Mouse (Mus musculus): ENCODE measurements around the gene Dtx1.

Gene Dtx1

DNA sequence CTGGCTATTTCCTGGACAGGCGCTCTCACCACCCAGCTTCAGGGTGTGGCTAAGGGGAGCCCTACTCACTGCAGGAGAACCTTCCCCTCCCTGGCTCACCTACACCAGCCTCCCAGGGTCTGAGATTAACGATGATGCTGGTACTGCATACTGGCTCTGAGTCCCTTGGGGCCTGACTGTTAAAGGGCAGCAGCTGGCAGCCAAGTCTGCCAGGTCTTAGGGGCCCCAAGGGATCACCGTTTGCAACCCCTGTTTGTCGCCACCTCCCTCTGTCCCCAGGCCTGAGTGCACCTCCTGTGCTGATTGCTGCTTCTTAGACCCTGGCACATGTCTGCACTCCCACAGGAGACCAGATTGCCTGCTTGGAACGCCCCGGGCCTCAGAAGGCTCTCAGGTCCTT, 7.3 kb downstream of the Dtx1 start:
- DNase-seq (ENCODE audit: low spot score in 2 of 2) = no peak

GRCm38 (mm10) chr5:120703660-120704059, 8.1 kb downstream of the Dtx1 start:
- DNase-seq (ENCODE audit: low spot score in 2 of 2) = no peak

DNA sequence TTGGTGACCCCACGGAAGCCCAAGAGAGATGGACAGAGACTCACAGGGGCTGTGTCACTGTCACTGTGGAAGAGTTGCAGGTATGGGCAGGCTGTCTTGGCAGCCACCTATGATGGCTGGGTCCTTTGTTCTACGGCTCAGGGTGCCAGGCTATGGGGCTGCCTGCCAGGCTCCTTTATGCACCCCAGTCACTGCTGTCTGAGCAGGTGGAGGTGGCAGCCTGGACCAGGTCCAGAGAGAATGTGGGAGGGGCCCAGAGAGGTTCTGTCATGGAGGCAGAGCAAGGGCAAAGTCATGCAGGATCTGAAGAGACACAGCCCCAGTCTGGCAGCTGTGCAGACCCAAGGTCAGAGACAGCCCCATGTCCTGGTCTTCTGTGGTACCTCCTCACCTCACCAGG, 8.8 kb downstream of the Dtx1 start:
- DNase-seq (ENCODE audit: low spot score in 2 of 2) = no peak

DNA sequence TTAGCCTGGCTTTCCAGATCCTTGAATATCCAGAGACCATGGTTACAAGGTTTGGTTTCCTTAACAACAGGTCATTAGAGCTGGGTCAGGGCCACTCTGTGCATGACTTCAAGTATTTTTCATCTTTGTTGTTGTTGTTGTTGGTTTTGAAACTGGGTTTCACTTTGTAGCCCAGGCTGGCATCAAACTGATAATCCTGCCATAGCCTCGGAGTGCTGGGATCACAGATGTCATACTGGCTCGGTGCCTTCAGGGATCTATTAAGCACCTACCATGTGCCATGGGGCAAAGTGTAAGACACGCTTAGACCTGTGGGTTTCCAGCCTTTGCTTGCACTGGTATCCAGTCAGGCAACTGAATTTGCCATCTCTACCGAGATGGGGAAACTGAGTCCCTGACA, 9.3 kb downstream of the Dtx1 start:
- DNase-seq (ENCODE audit: low spot score in 2 of 2) = no peak

DNA sequence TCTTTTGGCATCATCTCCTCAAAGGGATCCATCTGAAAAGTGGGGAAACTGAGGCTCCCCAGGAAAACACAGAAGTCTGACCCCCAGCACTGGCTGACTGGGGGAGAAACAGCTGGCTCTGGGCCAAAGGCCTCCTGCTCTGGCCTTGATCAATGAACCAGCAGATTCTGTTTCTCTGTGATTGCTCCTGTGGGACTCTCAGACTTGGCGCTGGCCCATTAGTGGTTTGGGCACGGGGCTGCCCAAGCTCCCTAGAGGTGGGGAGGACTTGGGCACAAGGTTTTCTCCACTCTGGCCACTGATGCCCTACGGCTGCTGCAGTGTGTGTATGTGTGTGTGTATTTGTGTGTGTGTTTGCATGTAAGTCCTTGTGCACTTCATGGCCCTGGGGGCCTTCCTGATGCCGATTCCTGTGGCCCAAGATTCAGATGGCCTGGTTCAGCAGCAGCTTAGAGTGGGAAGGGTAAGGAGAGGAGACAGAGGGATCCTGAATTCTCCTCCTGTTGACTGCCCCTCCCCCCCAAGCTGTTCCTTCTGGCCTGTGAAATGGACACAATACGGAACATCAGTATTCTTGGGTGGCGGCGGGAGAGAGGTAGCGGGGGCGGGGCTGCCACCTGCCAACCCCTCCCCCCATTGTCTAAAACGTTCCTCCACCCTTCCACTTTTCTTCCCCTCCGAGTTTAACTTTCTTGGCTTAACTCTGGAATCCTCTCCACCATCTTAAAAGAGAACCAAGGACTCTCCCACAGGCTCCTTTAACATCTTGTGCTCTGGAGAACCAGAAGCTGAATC, 10.5 kb downstream of the Dtx1 start:
- DNase-seq (ENCODE audit: low spot score in 2 of 2) = no peak

DNA sequence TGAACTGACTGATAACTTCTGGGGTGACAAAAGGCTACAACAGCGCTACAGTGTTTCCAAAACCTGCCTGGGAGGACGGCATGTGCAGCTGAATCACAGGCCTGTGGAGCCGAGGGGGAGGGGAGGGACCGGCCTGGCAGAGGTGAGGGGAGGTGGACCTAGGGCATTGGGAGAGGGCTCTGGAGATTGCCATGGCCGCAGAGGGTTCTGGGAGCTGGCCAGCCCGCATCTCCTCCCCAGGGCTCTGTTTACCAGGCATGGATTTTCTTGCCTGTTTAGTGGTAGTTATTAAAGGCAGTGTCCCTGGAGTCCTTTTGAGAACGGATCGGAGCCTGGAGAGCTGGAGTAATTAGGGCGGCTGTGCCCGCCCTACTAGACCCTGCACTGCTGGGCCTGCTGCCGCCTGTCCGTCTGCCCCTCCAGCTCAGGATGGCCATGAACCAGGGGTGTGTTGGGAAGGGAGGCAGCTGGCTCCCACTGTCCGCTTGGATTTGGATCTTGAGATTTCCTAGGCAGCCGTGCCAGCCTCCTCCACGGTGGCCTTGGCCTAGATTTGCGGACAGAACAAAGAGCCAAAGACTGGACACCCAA, 12.8 kb downstream of the Dtx1 start:
- DNase-seq (ENCODE audit: low spot score in 2 of 2) = no peak

GRCm38 (mm10) chr5:120698181-120698580, 13.5 kb downstream of the Dtx1 start:
- DNase-seq (ENCODE audit: low spot score in 2 of 2) = no peak

- no peak for DNase-seq (ENCODE audit: low spot score in 2 of 2)
Measured at GRCm38 (mm10) chr5:120696865-120697264, 14.9 kb downstream of the Dtx1 start.

- no peak for DNase-seq (ENCODE audit: low spot score in 2 of 2)
Measured at GRCm38 (mm10) chr5:120696057-120696743, 15.5 kb downstream of the Dtx1 start.

DNA sequence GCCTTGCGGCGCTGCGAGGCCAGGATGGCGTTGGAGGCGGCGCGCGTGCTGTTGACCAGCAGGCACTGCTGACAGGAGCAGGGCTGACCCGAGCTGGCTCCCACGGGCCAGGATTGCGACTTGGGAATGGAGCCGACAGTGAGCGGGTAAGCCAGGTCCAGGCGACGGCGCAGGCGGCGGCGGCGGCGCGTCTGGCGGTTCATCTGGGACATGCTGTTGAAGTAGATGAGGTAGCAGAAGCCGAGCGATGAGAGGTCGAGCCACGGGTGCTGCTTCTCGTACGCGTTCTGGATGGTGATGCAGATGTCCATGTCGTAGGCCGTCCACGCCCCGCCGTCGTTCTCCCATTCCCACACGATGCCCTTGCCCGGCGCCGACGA, 17.0 kb downstream of the Dtx1 start:
- no peak for DNase-seq (ENCODE audit: low spot score in 2 of 2)

GRCm38 (mm10) chr5:120693931-120694694, 17.6 kb downstream of the Dtx1 start:
- DNase-seq (ENCODE audit: low spot score in 2 of 2) = no peak

GRCm38 (mm10) chr5:120692034-120692433, 19.7 kb downstream of the Dtx1 start:
- no peak for DNase-seq (ENCODE audit: low spot score in 2 of 2)

DNA sequence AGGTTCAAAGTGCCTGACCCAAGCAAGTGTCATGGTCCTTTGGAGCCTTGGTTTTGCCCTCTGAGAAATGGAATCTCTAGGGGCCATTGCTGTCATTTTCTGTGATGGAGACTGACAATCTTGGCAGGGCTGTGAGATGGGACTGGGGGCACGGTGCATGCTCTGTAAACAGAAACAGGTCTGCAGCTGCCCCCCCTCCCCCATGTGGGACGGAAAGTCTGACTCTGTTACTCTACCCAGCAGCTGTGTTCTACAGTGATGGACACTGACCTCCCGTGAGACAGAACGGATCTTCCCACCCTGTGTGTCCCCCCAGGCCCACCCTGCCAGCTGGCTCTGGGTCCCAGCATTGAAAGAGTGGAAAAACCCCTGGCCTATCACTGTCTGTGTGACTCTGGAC, 21.3 kb downstream of the Dtx1 start:
- DNase-seq (ENCODE audit: low spot score in 2 of 2) = no peak

DNA sequence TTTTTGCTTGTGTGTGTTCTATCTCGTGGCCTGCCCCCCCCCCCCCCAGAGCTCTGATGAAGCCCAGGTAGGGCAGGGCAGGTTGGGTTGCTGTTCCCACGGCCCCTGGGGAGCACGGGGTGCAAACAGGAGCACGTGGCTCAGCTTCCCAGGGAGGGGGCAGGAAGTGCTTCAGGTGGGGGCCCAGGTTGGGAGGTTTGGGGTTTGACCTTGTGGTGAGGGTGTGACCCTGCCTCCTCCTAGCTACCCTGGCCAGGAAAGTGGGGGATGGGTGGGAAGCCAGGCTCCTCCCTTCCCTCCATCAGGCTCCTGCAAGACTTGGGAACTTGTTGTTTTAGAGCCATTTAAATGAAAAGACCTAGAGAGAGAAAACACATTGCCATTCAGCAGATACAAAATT, 23.3 kb downstream of the Dtx1 start:
- DNase-seq (ENCODE audit: low spot score in 2 of 2) = peak; percentile 63 to 70

DNA sequence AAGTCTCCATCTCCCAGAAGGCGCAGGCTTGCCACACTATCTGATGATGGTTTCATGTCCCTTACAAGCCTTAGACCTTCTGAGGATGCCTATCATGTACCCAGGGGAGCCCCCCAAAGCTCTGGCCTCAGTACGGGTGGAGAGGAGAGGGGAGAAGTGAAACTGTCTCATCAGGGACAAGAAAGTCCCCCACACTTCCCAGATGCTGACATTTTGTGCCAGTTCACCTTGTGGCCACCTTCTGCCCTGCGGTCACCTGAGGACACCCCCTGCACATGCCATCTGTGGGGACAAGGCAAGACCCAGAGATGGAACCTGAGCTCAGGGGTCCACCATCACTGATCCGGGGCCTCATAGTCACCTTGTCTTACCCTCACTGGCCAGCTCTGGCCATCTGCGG, 23.8 kb downstream of the Dtx1 start:
- DNase-seq (ENCODE audit: low spot score in 2 of 2) = no peak

GRCm38 (mm10) chr5:120687484-120687851, 24.3 kb downstream of the Dtx1 start:
- DNase-seq (ENCODE audit: low spot score in 2 of 2) = no peak

GRCm38 (mm10) chr5:120686749-120687483, 24.8 kb downstream of the Dtx1 start:
- no peak for DNase-seq (ENCODE audit: low spot score in 2 of 2)

DNA sequence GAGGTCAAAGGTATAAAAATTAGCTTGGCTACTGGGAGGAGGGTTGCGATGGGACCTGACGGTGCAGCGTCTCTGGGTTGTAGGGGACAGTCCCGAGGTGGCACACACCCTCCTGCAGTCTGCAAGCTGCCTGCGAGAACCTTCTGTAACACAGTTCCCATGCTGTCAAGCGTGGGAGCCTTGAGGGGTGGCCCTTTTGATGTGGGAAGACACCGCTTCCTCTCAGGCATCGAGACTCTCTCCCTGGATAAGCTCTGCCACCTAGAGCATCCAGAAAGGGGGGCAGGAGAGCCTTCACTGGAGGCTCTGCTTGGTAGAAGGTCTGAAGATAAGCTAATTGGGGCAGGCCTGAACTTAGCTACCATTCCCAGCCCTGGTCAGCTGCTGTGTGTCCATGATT, 26.0 kb downstream of the Dtx1 start:
- peak; percentile 80 to 86 for DNase-seq (ENCODE audit: low spot score in 2 of 2)

DNA sequence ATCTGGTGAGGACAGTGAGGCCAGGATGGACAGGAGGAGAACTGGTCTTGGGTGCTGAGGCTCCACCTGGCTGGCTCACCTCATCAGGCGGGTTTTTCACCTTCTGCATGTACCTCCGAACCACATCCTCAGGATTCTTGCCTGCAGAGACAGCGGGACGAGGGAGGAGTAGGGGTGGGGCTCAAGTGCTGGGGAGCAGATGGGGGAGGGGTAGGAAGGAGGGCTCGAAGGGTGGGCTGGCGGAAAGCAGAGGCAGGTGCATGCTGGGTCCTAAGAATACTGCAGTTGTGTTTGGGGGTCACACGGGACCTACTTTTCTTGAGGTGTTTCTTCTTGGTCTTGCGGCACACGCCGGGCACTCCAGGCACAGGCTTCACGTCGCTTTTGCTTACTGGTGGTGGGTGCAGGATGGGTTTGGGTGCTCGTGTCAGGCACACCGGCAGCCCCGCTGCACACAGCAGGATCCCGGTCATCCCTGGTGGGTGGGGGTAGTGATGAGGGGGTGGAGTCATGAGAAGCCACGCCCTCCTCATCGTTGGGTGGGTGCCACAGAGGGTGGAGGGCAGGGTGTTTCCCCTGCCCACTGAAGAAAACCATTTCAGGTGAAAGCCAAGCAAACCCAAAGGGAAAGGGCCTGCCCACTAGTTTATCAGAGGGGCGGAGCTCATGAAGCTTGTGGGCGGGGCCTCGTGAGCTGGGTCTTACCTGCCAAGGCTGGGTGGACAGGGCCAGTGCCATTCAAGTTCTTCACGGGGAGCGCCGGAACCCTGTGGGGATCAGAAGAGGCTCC, 28.6 kb downstream of the Dtx1 start:
- no peak for DNase-seq (ENCODE audit: low spot score in 2 of 2)

DNA sequence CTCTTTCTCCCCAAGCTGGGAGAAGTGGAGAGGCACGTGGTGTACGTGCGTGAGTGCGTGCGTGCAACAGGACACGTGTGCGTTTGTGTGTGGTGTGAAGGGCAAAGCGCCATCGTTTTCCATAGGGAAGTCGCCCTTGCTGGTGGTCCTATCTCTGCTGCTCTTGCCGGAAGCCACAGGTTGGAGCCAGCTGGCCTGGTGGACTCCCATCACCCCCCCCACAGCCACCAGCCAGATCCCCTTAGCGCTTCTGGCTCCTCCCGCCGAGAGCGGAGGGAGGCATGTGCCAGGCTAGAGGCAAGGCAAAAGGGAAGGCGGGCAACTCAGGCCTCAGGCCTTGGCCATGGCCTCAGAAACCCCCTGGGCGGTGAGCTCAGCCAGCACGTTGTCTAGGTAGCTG, 30.8 kb downstream of the Dtx1 start:
- DNase-seq (ENCODE audit: low spot score in 2 of 2) = no peak
